Mouse (Mus musculus) brain, embryonic 18.5 days (tissue): ENCODE measurements around the gene Ssu2.

Source experiments
- DNase-seq: peaks from one replicate; pipeline ENCODE4 v3.0.0-alpha.2; 2012; ENCODE audit warnings: low read depth, low spot score

The Ssu2 gene

GRCm38 (mm10) chr6:112387947-112388346, at the start of gene Ssu2:
Ssu2 (minus strand) TSS chr6:112388023.
- DNase-seq: no peak

- no peak for DNase-seq
These were observed 38.4 kb upstream of the Ssu2 start for GRCm38 (mm10) chr6:112426018-112426732.

DNA sequence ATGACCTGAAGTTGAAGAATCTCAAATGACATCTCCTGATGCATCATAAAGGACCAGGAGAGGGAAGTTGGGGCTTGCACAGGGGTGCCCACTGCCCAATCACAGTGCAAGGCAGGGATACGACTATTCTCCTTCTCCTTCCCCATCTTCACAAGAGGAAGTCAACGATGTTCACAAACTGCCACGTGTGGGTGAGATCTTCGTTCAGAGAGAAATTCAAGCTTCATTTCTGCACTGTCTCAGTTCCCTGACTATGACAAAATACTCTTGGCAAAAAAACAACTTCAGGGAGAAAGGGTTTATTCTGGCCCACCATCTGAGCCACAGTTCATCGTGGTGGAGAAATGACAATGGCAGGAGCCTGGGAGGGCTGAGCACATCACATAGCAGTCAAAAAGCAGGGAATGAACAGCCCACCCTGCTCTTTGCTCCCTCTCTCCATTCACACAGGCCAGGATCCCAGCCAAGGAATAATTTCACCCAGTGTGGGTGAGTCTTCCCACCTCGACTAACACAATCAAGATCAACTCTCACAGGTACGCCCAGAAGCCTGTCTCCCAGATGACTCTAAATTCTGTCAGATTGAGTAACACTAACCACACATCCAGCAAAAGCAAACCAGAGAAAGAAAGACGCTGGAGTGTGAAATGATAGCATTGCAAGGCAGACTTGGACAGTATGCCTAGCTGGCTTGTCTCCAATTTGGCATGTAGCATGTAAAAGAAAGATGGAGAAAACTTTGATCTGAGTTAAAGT, 36.1 kb upstream of the Ssu2 start:
- DNase-seq: peak; percentile 46

DNA sequence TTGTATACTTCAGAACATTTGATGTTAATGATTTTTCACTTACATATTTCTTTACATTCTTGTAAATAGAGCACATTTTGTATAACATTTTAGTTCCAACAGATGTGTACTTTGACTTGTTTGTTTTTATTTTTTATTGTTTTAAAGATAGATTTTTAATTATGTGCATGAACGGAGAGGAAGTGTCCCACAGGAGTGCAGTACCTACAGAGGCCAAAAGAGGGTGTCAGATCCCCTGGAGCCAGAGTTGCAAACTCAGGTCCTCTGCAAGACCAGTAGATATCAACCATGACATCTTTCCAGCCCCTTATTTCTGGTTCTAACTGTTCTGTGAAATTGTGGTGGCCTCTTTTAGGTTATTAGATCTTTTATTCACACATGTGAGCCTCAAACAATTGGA, 33.1 kb upstream of the Ssu2 start:
- DNase-seq: no peak

- DNase-seq: no peak
These were observed 31.5 kb upstream of the Ssu2 start for GRCm38 (mm10) chr6:112419333-112419732.

DNA sequence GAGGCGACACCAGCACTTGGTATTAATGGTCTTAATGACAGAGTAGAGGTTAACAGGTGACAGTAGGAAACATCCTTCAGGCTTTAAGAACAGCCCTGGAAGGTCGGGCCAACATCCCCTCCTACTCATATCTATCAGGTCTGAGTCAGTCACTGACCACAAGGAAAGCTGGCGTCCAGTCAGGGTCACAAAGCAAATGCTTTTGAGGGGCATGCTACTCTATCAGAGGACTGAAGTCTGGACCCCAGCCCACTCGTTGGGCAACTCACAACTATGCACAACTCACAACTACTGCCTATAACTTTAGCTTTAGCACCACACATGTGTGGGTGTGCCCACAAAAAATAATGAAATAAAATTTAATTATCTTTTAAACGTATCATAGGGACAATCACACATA, 16.3 kb upstream of the Ssu2 start:
- DNase-seq: no peak

GRCm38 (mm10) chr6:112401953-112402683, 14.3 kb upstream of the Ssu2 start:
- no peak for DNase-seq

DNA sequence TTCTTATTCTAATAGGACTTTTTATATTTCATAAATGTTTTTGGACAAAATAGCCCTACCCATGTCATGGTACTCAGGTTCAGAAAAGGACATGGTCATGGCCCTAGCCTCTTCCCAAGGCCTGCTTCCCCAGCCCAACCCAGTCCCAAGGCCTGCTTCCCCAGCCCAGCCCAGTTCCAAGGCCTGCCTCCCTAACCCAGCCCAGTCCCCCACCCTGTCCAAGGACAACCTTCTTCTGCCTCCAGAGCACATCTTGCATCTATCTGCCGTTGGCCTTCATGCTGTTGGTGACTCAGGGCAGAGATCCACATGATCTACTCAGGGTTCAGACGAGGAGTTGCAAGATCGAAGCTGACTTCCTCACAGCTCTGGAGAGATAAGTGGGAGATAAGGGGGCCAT, 9.5 kb upstream of the Ssu2 start:
- no peak for DNase-seq

GRCm38 (mm10) chr6:112396352-112396751, 8.5 kb upstream of the Ssu2 start:
- DNase-seq: no peak

GRCm38 (mm10) chr6:112388385-112388784, 562 bp upstream of the Ssu2 start:
- DNase-seq: no peak

GRCm38 (mm10) chr6:112386260-112386659, 1.6 kb downstream of the Ssu2 start:
- no peak for DNase-seq

DNA sequence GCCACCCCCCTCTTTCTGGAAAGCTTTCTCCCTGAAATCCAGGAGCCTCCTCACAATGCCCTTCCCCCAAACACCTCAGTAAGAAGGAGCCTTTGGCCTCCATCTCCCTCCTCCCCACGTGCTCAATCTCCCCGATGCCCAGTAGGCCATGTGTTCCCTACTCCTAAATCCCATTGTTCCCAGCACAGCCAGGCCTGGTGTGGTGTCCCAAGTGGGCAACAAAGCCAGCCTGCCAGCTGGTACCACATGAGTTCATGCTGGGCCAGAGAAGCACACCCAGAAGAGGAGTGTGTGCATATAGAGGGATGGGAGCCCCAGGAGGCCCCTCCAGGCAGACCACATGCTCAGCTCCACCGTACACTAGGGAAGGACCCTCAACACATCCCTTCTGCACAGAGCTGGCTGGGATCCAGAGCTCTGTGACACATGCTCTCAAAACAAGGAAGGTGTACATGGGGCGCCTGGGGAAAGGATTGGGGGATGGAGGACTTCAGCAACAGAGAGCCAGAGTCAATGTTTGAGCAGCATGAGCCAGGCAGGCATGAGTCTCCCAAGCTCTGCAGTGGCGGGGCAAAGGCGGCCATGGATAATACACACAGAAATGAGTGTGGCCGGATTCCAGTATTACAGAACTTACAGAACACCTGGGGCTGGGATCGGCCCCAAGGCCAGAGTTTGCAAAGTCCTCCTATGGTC, 4.7 kb downstream of the Ssu2 start:
- no peak for DNase-seq

GRCm38 (mm10) chr6:112379054-112379453, 8.8 kb downstream of the Ssu2 start:
- DNase-seq: no peak

DNA sequence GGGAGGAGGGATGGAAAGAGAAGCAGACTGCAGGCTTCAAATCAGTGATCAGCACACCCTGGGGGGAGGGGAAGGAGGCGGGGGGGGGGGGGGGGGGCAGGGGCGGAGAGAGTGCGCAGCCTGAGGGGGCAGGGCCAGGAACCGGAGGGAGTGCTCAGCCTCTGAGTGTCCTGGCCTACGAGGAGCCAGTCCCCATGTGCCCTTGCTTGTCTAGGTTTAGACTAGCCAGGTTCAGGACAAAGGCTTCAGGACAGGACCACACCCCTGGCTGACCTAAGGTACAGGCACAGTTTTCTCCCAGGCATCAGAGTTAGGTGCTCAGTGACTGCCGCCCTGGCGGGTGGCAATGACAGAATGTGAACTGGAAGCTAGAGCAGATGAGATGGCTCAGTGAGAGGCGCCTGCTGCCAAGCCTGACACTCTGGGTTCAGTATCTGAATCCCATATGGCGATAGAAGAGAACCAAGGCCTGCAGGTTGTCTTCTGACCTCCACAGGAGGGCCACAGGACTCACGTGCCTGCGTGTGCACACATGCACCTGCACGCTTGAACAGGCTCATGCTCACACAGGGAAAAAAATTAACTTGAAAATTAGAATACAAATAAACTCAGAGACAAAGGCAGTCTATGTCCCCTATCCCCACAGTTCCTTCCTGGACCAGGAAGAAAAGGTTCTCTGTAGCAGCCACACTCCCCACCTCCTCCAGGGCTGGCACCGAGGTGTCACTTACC, 12.0 kb downstream of the Ssu2 start:
- no peak for DNase-seq

DNA sequence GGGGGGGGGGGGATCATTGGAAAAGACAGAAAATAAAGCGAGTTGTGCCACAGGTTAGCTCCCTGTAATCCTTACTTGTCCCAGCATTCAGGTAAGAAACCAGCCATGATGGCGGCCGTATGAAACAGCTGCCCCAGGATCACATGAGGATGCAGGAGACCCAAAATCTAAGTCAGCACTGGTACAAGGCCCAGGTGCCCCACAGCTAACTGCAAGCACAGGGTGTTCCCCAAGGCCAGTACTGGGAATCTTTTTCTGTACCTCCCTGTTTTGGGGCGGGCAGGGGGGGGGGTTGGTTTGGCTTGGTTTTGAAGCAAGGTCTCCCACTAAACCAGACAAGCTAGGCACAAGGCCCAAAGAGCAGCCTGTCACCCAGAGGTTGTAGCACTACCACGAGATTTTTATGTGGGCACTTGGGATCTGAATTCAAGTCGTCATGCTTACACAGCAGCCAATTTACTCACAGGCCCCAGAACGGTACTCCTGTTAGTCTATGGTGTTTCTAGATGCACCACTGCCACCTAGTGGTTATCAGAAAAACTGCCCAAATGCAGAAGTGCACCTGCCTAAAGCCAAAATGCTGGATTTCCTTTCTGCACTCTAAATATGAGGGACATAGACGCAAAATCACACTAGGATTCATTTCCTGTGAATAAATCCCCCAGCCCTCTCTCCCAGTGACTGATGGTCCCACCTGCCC, 13.8 kb downstream of the Ssu2 start:
- no peak for DNase-seq

GRCm38 (mm10) chr6:112365294-112365693, 22.5 kb downstream of the Ssu2 start:
- DNase-seq: no peak

DNA sequence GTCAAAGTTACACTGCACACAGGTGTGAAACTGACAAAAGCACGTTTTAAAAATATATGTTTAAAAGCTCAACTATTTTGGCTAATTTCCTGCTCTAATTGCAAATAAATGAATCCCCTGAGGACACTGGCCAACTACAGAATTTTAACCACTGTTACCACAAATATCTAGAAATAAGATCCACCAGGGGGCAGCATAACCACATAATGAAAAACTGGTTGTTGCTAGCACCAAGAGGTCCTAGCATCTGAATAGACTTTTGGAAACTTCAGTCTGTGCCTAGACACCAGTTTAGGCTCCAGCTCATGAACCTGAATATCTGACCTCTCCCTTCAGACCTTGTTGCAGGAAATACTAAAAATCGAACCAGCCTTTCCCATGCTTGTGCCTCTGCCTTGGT, 23.2 kb downstream of the Ssu2 start:
- DNase-seq: no peak

GRCm38 (mm10) chr6:112362349-112362958, 25.4 kb downstream of the Ssu2 start:
- DNase-seq: no peak

DNA sequence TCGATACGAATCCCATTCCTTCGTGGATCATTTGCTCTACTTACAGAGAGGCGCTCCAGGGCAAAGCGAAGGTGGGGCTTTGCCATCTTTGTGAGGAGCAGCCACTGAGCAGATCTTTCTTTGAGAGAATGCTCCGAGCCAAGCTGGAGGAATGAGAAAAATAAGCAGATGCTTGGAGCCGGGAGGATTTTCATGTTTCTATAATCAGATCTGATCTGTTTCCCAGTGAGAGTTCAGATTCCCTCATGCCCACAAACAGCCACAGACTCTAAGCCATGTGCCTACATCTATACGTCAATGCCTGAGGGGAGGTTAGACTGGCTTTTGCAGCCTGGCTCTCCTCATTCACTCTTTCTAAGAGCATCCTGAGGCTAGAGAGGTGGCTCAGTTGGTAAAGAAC, 27.1 kb downstream of the Ssu2 start:
- DNase-seq: no peak

DNA sequence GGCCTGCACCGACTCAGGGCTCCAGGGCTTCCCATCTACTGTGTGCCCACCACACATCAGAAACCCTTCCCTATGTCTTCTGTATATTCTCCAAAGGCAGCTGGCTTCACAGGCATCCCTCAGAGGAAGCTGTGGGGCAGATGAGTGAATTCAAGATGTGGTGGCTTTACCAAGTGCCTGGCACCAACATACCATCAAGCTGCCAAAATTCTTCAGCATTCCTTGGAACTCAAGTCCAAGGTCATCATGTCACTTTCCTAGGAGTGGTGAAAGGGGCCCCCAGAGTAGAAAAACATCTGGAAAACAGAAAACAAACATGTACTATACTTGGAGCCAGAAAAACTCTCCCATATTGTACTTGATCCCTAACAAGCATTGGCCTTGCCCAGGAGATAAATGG, 28.5 kb downstream of the Ssu2 start:
- no peak for DNase-seq
